Mouse (Mus musculus): ENCODE data around the gene Gpr135.

- TF ChIP-seq RCOR1 (IDR thresholded peaks at IDR 0.05; ENCODE audit: low read depth, low read length) (no peak), CTCF (IDR thresholded peaks at IDR 0.05 in 2 of 3, conservative IDR thresholded peaks at IDR 0.05 in 1 of 3; ENCODE audit: control insufficient read depth in 1 of 3, insufficient read depth in 1 of 3, low read depth in 2 of 3, low read length in 3 of 3, poor library complexity in 1 of 3, severe bottlenecking in 1 of 3) (peak; percentile 40 to 61 (median 46)), NELFE (IDR thresholded peaks at IDR 0.05; ENCODE audit: low read depth, low read length) (no peak), GATA1 (IDR thresholded peaks at IDR 0.05; ENCODE audit: low read depth, low read length) (no peak), POLR2AphosphoS2 (IDR thresholded peaks at IDR 0.05; ENCODE audit: low read length) (no peak), NRF1 (IDR thresholded peaks at IDR 0.05; ENCODE audit: insufficient read depth, low read depth, low read length, poor library complexity, severe bottlenecking) (no peak), POLR2AphosphoS5 (IDR thresholded peaks at IDR 0.05; ENCODE audit: borderline replicate concordance, low read depth, low read length) (no peak), ETS1 (IDR thresholded peaks at IDR 0.05; ENCODE audit: low read depth, low read length) (no peak), MAFK (IDR thresholded peaks at IDR 0.05; ENCODE audit: borderline replicate concordance, low read depth, low read length) (no peak)
Measured at GRCm38 (mm10) chr12:72053303-72053702, 17.6 kb downstream of the Gpr135 start.

All from MEL (cell line).